Mouse (Mus musculus) embryonic stem cell, embryonic (primary cell): ENCODE data around the gene Olfr237-ps1.
"Not testable (repeated sequence)": the region's sequence is repeated elsewhere in the genome, so short reads cannot be mapped to it uniquely, and the experiment has no call there.

Experiments used
- CTCF ChIA-PET, 4 experiments: fragments of 300-600 bp in 2 of 4; fragments of 350-600 bp in 2 of 4; sonication (Branson Sonifier 250); formaldehyde crosslinking; loops; one replicate each; lab custom pipeline; 2022; ENCODE audit warnings: inconsistent platforms in 2 of 4; lab: Charles Lee
- POLR2A ChIA-PET, 4 experiments: fragments of 300-600 bp in 2 of 4; fragments of 350-600 bp in 2 of 4; sonication (Branson Sonifier 250); formaldehyde crosslinking; loops; one replicate each; lab custom pipeline; 2022; ENCODE audit warnings: antibody characterized with exemption in 4 of 4, inconsistent platforms in 1 of 4; lab: Charles Lee

Gene Olfr237-ps1

GRCm38 (mm10) chr6:43146267-43146666 is at the start of gene Olfr237-ps1:
Gene Olfr237-ps1, plus strand, starts transcription at chr6:43146567.
- POLR2A ChIA-PET, CTCF ChIA-PET: not testable (repeated sequence)

- CTCF ChIA-PET, POLR2A ChIA-PET: not testable (repeated sequence)
Measured at GRCm38 (mm10) chr6:43106069-43106468, 40.3 kb upstream of the Olfr237-ps1 start, which contains the start of gene Olfr441. Gene Olfr441, plus strand, starts transcription at chr6:43106369.

GRCm38 (mm10) chr6:43159502-43159901 is 13.1 kb downstream of the Olfr237-ps1 start:
- CTCF ChIA-PET: interaction anchor here in 1 of 4 experiments (0.6 kb wide), 1 partner anchor 27 kb away, joined by 3 read pairs; no protein-coding TSS in a partner anchor
- POLR2A ChIA-PET: no interaction called here

GRCm38 (mm10) chr6:43162982-43163381 is 16.6 kb downstream of the Olfr237-ps1 start, which contains the start of gene Olfr437:
Gene Olfr437, plus strand, starts transcription at chr6:43163282.
- ChIA-PET CTCF (no interaction called here), POLR2A (no interaction called here)

GRCm38 (mm10) chr6:43167246-43167645 is 20.9 kb downstream of the Olfr237-ps1 start:
- ChIA-PET CTCF (no interaction called here), POLR2A (no interaction called here)

- ChIA-PET CTCF (no interaction called here), POLR2A (no interaction called here)
Measured at GRCm38 (mm10) chr6:43171840-43172239, 25.5 kb downstream of the Olfr237-ps1 start, which contains the start of gene Olfr13. Gene Olfr13, plus strand, starts transcription at chr6:43172140.

- ChIA-PET POLR2A (no interaction called here), CTCF (no interaction called here)
Measured at GRCm38 (mm10) chr6:43178129-43178528, 31.8 kb downstream of the Olfr237-ps1 start.

GRCm38 (mm10) chr6:43178584-43179501 is 32.5 kb downstream of the Olfr237-ps1 start:
- ChIA-PET POLR2A (no interaction called here), CTCF (no interaction called here)

- ChIA-PET POLR2A (no interaction called here), CTCF (no interaction called here)
Measured at GRCm38 (mm10) chr6:43190986-43191385, 44.6 kb downstream of the Olfr237-ps1 start.

- ChIA-PET POLR2A (no interaction called here), CTCF (interaction anchor here in 1 of 4 experiments (0.6 kb wide), 1 partner anchor 638 kb away, joined by 3 read pairs; no protein-coding TSS in a partner anchor)
Measured at GRCm38 (mm10) chr6:43196781-43197180, 50.4 kb downstream of the Olfr237-ps1 start, which contains the start of gene Olfr435. Gene Olfr435, plus strand, starts transcription at chr6:43197146.

GRCm38 (mm10) chr6:43198094-43198493 is 51.7 kb downstream of the Olfr237-ps1 start:
- CTCF ChIA-PET: no interaction called here
- POLR2A ChIA-PET: no interaction called here

- ChIA-PET CTCF (no interaction called here), POLR2A (no interaction called here)
Measured at GRCm38 (mm10) chr6:43202786-43203185, 56.4 kb downstream of the Olfr237-ps1 start.

- ChIA-PET POLR2A (no interaction called here), CTCF (interaction anchor here in 1 of 4 experiments (1.2 kb wide), 1 partner anchor 126 kb away, joined by 3 read pairs; no protein-coding TSS in a partner anchor)
Measured at GRCm38 (mm10) chr6:43205355-43205754, 59.0 kb downstream of the Olfr237-ps1 start.
